Mouse (Mus musculus) limb, embryonic 13.5 days (tissue): ENCODE measurements around the gene Slc22a5. TPM values are rescaled to one million over a fixed set of nuclear protein-coding genes. Genes with fewer than 3 reads are reported as not detected.
"Not testable (repeated sequence)": the region's sequence is repeated elsewhere in the genome, so short reads cannot be mapped to it uniquely, and the experiment has no call there.

ENCODE experiments used
- ATAC-seq: fragments of 200-750 bp; cut with Nextera tagmentation; 2 replicates; pipeline ENCODE4 v1.8.0; 2017; ENCODE audit warnings: low read depth, moderate number of reproducible peaks, moderate TSS enrichment; ENCODE audit not compliant: low FRiP score
- H3K27ac ChIP-seq: fragments of 300-500 bp; sonication (generic); 2 replicates; pipeline ENCODE4 v1.5.1; 2015; ENCODE audit warnings: inconsistent platforms, mild to moderate bottlenecking, moderate library complexity
- H3K27me3 ChIP-seq: fragments of 300-500 bp; sonication (generic); 2 replicates; pipeline ENCODE4 v1.6.1; 2015; ENCODE audit warnings: mild to moderate bottlenecking, inconsistent platforms
- H3K36me3 ChIP-seq: fragments of 300-500 bp; sonication (generic); 2 replicates; pipeline ENCODE4 v1.6.1; 2015; ENCODE audit warnings: inconsistent platforms, mild to moderate bottlenecking, moderate library complexity
- H3K4me1 ChIP-seq: fragments of 300-500 bp; sonication (generic); 2 replicates; pipeline ENCODE4 v1.6.1; 2015; ENCODE audit warnings: inconsistent platforms
- H3K4me2 ChIP-seq: fragments of 300-500 bp; sonication (generic); replicated peaks from 2 replicates; pipeline ENCODE4 v1.6.1; 2015; ENCODE audit warnings: inconsistent platforms, mild to moderate bottlenecking, moderate library complexity
- H3K4me3 ChIP-seq: fragments of 300-500 bp; sonication (generic); 2 replicates; pipeline ENCODE4 v1.5.1; 2015; ENCODE audit warnings: moderate library complexity, mild to moderate bottlenecking, inconsistent platforms
- H3K9ac ChIP-seq: fragments of 300-500 bp; sonication (generic); 2 replicates; pipeline ENCODE4 v1.6.1; 2015; ENCODE audit warnings: mild to moderate bottlenecking, inconsistent platforms
- H3K9me3 ChIP-seq: fragments of 300-500 bp; sonication (generic); 2 replicates; pipeline ENCODE4 v1.6.1; 2016; ENCODE audit warnings: inconsistent platforms
- WGBS: fragments of 180-500 bp; shearing (Covaris S2); methylation state at CpG from one replicate; pipeline ENCODE4 v1.1.7; 2015; 5-methylcytosine and 5-hydroxymethylcytosine counted together
- polyA plus RNA-seq: library from polyadenylated mRNA; unstranded; fragments of >200 nt; fragmentation: Nextera tagmentation; extraction: Ambion mirVana; gene quantifications from 2 replicates; pipeline ENCODE4 v1.2.1, GENCODE M21; 2015

Gene Slc22a5
- polyA plus RNA-seq, result 7.0 and 7.3 TPM in 2 replicates

GRCm38 (mm10) chr11:53891505-53892451 lies at the start of gene Slc22a5:
Slc22a5 (minus strand) TSS chr11:53891660.
- peak within 1 kb of the TSS; percentile 94 for H3K4me2 ChIP-seq
- WGBS, result 4% methylated on average over 63 of the region's 63 CpGs
- H3K9me3 ChIP-seq, result no peaks in the 10 kb centered on the region
- ATAC-seq, result peak; percentile 99
- no peak within 1 kb of the TSS for H3K27ac ChIP-seq
- peak within 1 kb of the TSS; percentile 74 for H3K9ac ChIP-seq
- H3K27me3 ChIP-seq, result no peaks in the 10 kb centered on the region
- H3K36me3 ChIP-seq, result no peaks in the 10 kb centered on the region
- H3K4me1 ChIP-seq, result peaks cover 25% of the 10 kb centered on the region
- H3K4me3 ChIP-seq, result peak within 1 kb of the TSS; percentile 69

DNA sequence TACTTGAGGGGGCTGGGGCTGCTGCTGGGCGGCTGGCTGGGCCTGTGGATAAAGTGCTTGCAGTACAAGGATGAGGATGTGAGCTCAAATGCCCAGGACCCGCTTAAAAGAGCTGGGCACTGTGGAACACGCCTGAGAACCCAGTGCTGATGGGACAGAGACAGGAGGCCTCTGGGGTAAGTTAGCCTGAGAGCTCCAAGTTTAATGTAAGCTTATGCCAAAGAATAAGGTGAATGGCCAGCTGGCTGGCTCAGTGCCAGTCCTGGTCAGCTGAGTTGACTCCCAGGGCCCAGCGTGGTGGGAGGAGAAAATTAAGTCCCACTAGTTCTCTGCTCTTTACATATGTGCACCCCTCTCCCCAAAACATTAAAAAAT lies 40.5 kb upstream of the Slc22a5 start:
- 71% methylated on average over 4 of the region's 4 CpGs for WGBS
- not testable (repeated sequence) for H3K4me1 ChIP-seq, H3K9ac ChIP-seq, ATAC-seq, H3K4me3 ChIP-seq, H3K36me3 ChIP-seq, H3K27ac ChIP-seq, H3K4me2 ChIP-seq, H3K9me3 ChIP-seq, H3K27me3 ChIP-seq

DNA sequence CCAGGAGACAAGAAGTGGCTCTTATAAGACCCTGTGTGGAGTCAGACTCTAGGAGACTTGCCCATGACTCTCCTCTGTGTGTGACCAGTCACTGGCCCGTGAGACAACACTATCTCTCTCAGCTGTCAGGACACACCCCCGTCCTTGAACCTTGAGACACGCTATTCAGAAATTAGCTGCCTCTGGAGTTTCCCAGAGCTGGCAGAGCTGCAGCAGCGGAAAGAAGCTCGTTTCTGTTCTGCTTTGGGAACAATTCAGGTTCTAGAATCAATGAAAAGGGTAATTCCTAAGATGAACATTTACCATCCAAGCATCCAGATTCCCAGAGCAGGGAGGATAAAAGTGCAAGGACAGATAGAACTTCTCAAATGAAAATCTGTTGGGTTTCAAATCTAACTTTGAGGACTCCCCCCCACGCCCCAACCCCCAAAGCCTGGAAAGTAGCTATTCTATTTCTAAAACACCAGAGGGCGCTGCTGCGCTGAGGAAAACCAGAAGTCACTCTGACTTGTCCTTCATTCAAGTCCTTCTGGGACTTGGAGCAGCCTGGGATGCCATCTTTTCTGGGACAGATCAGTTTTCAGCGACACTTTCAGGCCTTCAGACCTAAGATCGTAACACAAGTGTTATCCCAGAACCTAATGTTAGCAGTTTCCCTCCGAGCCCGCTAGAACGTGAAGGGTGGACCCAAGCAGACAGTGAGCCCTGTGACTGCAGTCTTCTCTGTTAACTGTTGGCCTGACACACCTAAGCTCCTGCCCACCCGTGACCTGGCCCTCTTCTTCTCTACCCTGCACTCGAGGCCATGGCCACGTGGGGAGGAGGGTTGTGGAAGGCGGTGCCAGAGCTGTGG lies 39.9 kb upstream of the Slc22a5 start:
- ATAC-seq, result no peak
- no peak overlapping the region for H3K4me3 ChIP-seq
- H3K9ac ChIP-seq, result no peak overlapping the region
- H3K9me3 ChIP-seq, result no peaks in the 10 kb centered on the region
- 0 out of 2 replicates have a peak, but pooled peaks cover 3% of the 10 kb centered on the region for H3K4me1 ChIP-seq
- H3K27me3 ChIP-seq, result no peaks in the 10 kb centered on the region
- H3K36me3 ChIP-seq, result no peaks in the 10 kb centered on the region
- H3K4me2 ChIP-seq, result no peak overlapping the region
- WGBS, result 34% methylated on average over 17 of the region's 17 CpGs
- no peak overlapping the region for H3K27ac ChIP-seq

- 84% methylated on average over 3 of the region's 3 CpGs for WGBS
- no peak for ATAC-seq
- 0 out of 2 replicates have a peak, but pooled peaks cover 2% of the 10 kb centered on the region for H3K9me3 ChIP-seq
- H3K36me3 ChIP-seq, result no peaks in the 10 kb centered on the region
- H3K4me3 ChIP-seq, result no peak overlapping the region
- H3K9ac ChIP-seq, result no peak overlapping the region
- H3K27me3 ChIP-seq, result no peaks in the 10 kb centered on the region
- H3K27ac ChIP-seq, result no peak overlapping the region
- H3K4me2 ChIP-seq, result no peak overlapping the region
- H3K4me1 ChIP-seq, result 0 out of 2 replicates have a peak, but pooled peaks cover 3% of the 10 kb centered on the region
Observed at GRCm38 (mm10) chr11:53929741-53930140, 38.3 kb upstream of the Slc22a5 start.

GRCm38 (mm10) chr11:53928585-53928984 lies 37.1 kb upstream of the Slc22a5 start:
- Histone ChIP-seq H3K9ac (no peak overlapping the region), H3K4me1 (0 out of 2 replicates have a peak, but pooled peaks cover 3% of the 10 kb centered on the region), H3K4me3 (no peak overlapping the region), H3K36me3 (no peaks in the 10 kb centered on the region), H3K9me3 (0 out of 2 replicates have a peak, but pooled peaks cover 2% of the 10 kb centered on the region), H3K27me3 (no peaks in the 10 kb centered on the region), H3K27ac (no peak overlapping the region), H3K4me2 (no peak overlapping the region)
- no peak for ATAC-seq
- 79% methylated on average over 3 of the region's 3 CpGs for WGBS

DNA sequence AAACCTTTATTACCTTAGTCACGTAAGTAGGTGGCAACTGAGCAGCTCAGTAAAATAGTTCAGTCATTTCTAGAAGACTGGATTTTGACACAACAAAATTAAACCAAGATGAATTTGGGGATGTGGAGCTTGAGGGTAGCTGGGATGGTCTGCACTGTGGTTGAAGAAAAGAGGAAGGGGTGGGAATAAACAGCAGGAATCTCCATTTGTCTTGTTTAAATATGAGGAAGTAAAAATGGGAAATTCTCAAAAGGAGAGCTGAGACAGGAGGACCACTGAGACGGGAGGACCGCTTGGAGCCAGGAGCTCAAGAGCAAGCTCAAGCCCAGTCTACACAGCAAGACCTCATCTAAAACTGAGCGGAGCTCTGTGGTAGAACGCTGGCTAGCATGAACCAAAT lies 34.8 kb upstream of the Slc22a5 start:
- H3K9me3 ChIP-seq, result 0 out of 2 replicates have a peak, but pooled peaks cover 2% of the 10 kb centered on the region
- 85% methylated on average over 5 of the region's 5 CpGs for WGBS
- H3K4me1 ChIP-seq, result no peaks in the 10 kb centered on the region
- no peak overlapping the region for H3K27ac ChIP-seq
- H3K9ac ChIP-seq, result no peak overlapping the region
- H3K36me3 ChIP-seq, result no peaks in the 10 kb centered on the region
- H3K4me3 ChIP-seq, result no peak overlapping the region
- ATAC-seq, result no peak
- no peak overlapping the region for H3K4me2 ChIP-seq
- no peaks in the 10 kb centered on the region for H3K27me3 ChIP-seq

DNA sequence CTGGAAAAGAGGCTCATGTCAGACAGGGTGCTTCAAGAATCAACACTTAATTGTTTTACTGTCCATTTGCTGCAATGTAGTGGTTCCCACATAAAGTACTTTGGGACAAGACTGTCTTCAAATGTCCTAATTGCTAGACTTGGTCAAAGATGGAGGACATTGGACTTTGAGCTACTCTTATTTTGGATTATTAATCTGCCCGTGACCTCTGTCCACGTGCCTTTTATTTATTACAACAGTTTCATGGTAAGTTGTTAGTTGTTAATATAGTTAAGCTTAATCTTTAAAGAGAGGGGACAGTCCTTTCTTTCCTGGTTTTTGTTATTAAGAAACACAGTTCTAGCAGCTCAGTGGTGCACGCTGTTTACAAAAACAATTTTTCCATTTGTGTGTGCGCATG lies 27.4 kb upstream of the Slc22a5 start:
- H3K4me1 ChIP-seq, result no peaks in the 10 kb centered on the region

DNA sequence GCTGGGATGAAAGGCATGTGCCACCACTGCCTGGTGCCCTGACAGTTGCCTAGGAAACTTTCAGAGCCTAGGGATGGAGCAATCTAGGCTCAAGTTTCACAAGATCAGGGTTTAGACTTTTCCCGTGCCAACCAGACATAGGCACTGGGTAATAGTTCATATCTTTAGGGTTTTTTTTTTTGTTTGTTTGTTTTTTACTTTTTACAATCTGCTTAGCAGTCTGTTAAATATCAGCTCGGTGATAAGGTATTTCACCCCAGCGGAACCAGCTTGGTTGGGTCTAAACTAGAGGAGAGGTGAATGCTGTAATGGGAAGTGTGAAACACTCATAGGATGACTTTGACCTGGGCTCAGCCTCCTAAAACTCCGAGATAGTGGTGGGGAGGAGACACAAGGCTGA lies 19.6 kb upstream of the Slc22a5 start:
- Histone ChIP-seq H3K27me3 (no peaks in the 10 kb centered on the region), H3K4me1 (no peaks in the 10 kb centered on the region), H3K36me3 (no peaks in the 10 kb centered on the region), H3K4me2 (no peak overlapping the region), H3K27ac (no peak overlapping the region), H3K9ac (no peak overlapping the region), H3K9me3 (no peaks in the 10 kb centered on the region), H3K4me3 (no peak overlapping the region)
- 73% methylated on average over 4 of the region's 4 CpGs for WGBS
- ATAC-seq, result no peak

More for the DNA sequence above, 27.4 kb upstream of the Slc22a5 start:
- Histone ChIP-seq H3K27me3 (no peaks in the 10 kb centered on the region), H3K9me3 (no peaks in the 10 kb centered on the region), H3K4me3 (no peak overlapping the region), H3K9ac (no peak overlapping the region), H3K36me3 (no peaks in the 10 kb centered on the region), H3K27ac (no peak overlapping the region), H3K4me2 (no peak overlapping the region)
- WGBS, result 92% methylated on average over 4 of the region's 4 CpGs
- ATAC-seq, result no peak

DNA sequence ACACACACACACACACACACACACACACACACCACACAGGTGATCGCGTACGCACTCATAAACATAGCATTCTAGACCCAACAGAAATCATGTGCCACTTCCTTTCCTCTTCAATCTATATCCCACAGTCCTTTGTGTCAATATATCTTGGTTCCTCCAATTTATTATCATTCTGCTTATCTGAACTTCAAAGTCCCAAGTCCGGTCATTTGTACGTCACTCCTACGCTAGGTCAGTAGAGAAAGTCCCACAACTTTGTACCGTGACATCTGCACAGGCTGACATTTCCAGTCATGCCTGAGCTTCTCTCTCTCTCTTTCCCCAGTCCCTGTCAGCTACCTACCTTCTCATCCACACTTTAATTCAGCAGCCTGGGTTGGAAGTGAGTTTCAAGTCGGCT lies 17.2 kb upstream of the Slc22a5 start:
- H3K9ac ChIP-seq, result no peak overlapping the region
- no peaks in the 10 kb centered on the region for H3K4me1 ChIP-seq
- H3K27me3 ChIP-seq, result no peaks in the 10 kb centered on the region
- no peaks in the 10 kb centered on the region for H3K36me3 ChIP-seq
- H3K4me3 ChIP-seq, result no peak overlapping the region
- ATAC-seq, result no peak
- no peaks in the 10 kb centered on the region for H3K9me3 ChIP-seq
- no peak overlapping the region for H3K27ac ChIP-seq
- H3K4me2 ChIP-seq, result no peak overlapping the region
- 90% methylated on average over 8 of the region's 8 CpGs for WGBS

DNA sequence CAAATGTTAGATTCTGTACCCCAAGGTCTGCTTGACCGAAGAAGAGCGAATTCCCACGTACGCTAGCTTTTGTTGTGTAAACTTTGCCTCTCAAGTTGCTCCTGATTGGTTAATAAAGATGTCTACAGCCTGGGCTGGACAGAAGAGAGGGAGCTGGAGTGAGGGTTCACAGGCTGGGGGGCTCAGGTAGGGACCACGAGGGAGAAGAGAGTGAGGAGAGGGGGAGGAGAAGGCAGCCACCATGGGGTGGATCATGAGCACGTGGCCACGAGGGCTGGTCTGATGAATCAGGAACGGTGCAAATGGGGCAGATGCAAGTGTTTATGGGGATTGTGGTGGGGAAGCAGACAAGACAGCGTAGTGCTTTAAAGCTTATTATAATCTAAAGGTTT lies 13.1 kb upstream of the Slc22a5 start:
- Histone ChIP-seq H3K36me3 (no peaks in the 10 kb centered on the region), H3K9me3 (no peaks in the 10 kb centered on the region), H3K4me3 (no peak overlapping the region), H3K27ac (no peak overlapping the region), H3K4me1 (no peaks in the 10 kb centered on the region), H3K4me2 (no peak overlapping the region), H3K9ac (no peak overlapping the region), H3K27me3 (no peaks in the 10 kb centered on the region)
- ATAC-seq, result no peak
- WGBS, result 73% methylated on average over 9 of the region's 9 CpGs

DNA sequence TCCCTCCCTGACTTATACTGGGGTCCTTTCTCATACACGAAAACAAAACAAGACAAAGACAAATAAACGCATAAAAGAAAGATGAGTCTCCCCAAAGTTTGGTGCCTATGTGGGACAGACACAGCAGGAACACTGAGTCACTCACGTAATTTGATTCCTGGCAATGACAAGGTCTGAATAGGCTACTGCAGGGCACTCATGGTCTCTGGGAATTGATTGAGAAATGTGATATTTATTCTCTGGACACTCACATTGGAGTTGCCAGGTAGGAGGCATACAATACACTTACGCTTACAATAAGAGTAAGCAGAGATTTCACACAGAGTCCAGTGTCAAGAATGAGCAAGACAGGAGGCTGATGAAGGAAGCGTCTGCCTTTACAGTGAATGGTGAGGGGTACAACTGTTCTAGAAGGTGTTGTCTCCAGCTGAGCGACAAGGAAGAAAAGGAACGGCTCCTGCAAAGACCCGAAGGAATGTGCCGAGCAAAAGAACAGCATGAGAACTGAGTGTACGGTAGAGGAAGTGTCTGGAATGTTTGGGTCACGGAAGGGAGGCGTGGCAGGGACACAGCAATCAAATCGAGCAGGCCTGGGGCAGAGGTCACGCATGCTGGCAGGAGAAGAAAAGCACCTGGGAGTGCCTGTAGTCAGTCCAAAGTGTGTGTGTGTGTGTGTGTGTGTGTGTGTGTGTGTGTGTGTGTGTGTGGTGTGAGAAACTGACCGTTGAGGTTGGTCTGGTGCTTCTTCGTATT lies 12.5 kb upstream of the Slc22a5 start:
- no peak overlapping the region for H3K4me2 ChIP-seq
- H3K4me3 ChIP-seq, result no peak overlapping the region
- no peak overlapping the region for H3K27ac ChIP-seq
- 42% methylated on average over 16 of the region's 16 CpGs for WGBS
- H3K36me3 ChIP-seq, result no peaks in the 10 kb centered on the region
- H3K9ac ChIP-seq, result no peak overlapping the region
- no peaks in the 10 kb centered on the region for H3K9me3 ChIP-seq
- no peak for ATAC-seq
- no peaks in the 10 kb centered on the region for H3K4me1 ChIP-seq
- H3K27me3 ChIP-seq, result no peaks in the 10 kb centered on the region
